Mouse (Mus musculus) thymus, adult 2 months (tissue): ENCODE data around the gene Tradd.

Experiments
- CTCF ChIP-seq: fragments of 200-500 bp; IDR thresholded peaks from 2 replicates; pipeline ENCODE4 v1.5.1; 2012; ENCODE audit warnings: mild to moderate bottlenecking, control low read depth, low read length, moderate library complexity, borderline replicate concordance; ENCODE audit not compliant: control insufficient read depth, poor library complexity, insufficient read depth; ENCODE audit errors: extremely low read depth
- POLR2A ChIP-seq: fragments of 200-500 bp; IDR thresholded peaks from 2 replicates; pipeline ENCODE4 v1.6.1; 2012; ENCODE audit warnings: mild to moderate bottlenecking, low read length, control low read depth, moderate library complexity; ENCODE audit not compliant: control insufficient read depth, poor library complexity, insufficient read depth; ENCODE audit errors: extremely low read depth

DNA sequence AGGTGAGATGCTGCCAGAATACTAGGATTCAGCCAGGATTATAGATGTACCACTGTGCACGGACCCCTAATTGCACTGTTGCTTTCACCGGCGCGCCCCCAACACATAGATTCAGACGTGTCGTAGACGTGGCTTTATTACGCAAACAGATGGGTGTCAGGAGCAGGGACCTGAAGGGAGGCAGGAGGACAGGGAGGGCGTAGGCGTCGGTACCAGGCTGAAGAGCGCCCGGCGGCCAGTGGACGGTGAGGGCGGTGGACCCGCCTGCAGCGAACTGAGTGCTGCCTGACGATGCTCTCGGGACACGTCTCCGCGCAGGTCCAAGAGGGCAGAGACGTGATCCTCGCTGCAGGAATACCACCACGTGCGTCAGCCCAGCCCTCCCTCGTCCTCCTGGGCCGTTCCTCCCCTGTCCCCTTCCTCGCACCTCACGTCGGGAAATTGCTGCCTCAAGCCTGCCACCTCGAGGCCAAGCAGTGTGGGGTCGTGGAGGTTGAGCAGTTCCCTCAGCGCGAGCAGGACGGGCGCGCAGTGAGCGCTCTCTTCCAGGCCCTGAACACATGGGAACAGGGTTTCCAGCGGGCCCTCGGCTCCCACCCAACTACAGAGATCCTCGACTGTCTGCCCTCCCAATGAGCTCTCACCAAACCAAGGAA lies 25.5 kb upstream of the Tradd start, which contains the start of gene 4931428F04Rik:
- TF ChIP-seq CTCF (no peak), POLR2A (no peak)
